Mouse (Mus musculus): Measurements from ENCODE around the gene Rmnd5a. TPM values are rescaled to one million over a fixed set of nuclear protein-coding genes. Genes with fewer than 3 reads are reported as not detected.

The Rmnd5a gene
- total and polyA plus RNA-seq, 3 experiments: 22.6 to 497 (median 23.3) TPM

DNA sequence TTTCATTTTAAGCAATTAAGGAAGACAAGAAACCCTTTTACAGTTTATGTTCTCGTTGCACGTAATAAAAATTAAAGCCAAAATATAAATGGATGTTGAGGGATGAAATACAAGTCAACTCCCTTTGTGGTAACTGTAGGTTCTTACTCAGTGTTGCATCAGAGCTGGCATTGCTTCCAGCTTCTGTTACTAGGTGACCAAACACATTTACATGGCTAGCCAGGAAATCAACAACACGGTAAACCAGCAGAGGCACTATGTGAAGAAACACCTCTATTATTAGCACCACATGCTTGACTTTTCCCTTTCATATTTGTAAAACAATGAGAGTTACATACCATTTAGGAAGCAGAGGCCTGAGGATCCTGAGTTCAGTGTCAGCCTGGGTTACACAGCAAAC is 21.6 kb downstream of the Rmnd5a start (continued):
- TF ChIP-seq KAT2A (conservative IDR thresholded peaks at IDR 0.05; ENCODE audit: low read depth, low read length) (0 out of 2 replicates have a peak, but pooled peaks have one; percentile 18), NELFE (IDR thresholded peaks at IDR 0.05; ENCODE audit: low read depth, low read length) (no peak), USF1 (IDR thresholded peaks at IDR 0.05; ENCODE audit: low read depth, low read length) (no peak), UBTF (IDR thresholded peaks at IDR 0.05; ENCODE audit: borderline replicate concordance, insufficient read depth, low read depth, low read length) (no peak)

DNA sequence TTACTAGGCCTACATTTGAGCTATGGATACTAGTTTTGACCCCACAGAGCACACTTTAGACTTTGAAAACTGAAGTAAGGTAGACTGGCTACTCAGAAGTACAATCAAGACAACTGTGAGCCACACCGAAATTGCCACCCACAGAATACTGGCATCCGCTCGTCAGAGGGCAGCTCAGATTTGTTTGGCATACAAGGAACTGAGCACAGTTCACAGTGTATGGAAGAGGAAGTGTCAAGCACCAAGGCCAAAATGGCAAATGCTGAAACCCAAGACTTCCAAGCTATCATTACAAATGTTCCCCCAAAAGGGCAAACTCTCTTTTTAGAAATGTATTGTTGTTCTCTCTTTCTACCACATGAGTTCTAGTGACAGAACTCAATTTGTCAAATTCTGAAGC is 25.0 kb downstream of the Rmnd5a start:
- Histone ChIP-seq H3K4me1 (ENCODE audit: control insufficient read depth in 1 of 2, insufficient read depth in 2 of 2, low read length in 2 of 2) (peaks cover 9 to 30% of the 10 kb centered on the region in 2 experiments; a peak in 3 of 4 replicates), H3K9me3 (replicated peaks; ENCODE audit: insufficient read depth, low read length) (no peaks in the 10 kb centered on the region), H3K36me3 (ENCODE audit: control insufficient read depth in 1 of 2, insufficient read depth in 2 of 2, low read length in 2 of 2) (peaks cover 5 to 19% of the 10 kb centered on the region in 2 experiments), H3K9ac (ENCODE audit: control insufficient read depth, low read depth, low read length, poor library complexity, severe bottlenecking) (no peak overlapping the region), H3K4me3 (ENCODE audit: control insufficient read depth in 1 of 2, insufficient read depth in 1 of 2, low read depth in 2 of 2, low read length in 2 of 2) (no peak overlapping the region), H3K79me2 (ENCODE audit: control insufficient read depth, insufficient read depth, low read length, poor library complexity) (no peaks in the 10 kb centered on the region), H3K27ac (ENCODE audit: control insufficient read depth, low read depth, low read length) (no peak overlapping the region), H3K27me3 (ENCODE audit: control insufficient read depth in 1 of 2, insufficient read depth in 2 of 2, low read length in 2 of 2) (no peaks in the 10 kb centered on the region)
- no peak for DNase-seq (ENCODE audit: low read depth, low spot score)
- TF ChIP-seq NELFE (IDR thresholded peaks at IDR 0.05; ENCODE audit: low read depth, low read length): no peak
- no peak for TF ChIP-seq MAZ (IDR thresholded peaks at IDR 0.05; ENCODE audit: low read depth, low read length)
- TF ChIP-seq ZNF384 (IDR thresholded peaks at IDR 0.05; ENCODE audit: low read depth, low read length): no peak

DNA sequence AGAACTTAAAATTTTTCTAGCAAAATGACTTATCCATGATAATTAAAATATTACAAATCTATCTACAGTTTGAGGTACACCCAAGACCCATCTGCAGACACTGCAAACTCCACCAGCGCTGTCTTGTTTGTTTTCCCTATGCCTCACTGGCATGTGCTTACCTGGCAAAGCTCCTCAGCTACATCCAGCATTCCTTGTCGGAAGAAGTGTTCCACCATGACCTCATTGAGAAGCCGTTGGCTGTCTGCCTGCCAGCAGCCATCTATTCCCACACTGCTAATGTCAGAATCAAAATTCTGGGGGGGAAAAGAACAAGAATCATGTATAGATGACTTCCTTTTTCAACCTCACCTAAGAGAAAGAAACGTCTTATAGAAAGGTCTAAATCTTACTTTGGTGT is 25.8 kb downstream of the Rmnd5a start:
- Histone ChIP-seq H3K9ac (ENCODE audit: control insufficient read depth, low read depth, low read length, poor library complexity, severe bottlenecking) (no peak overlapping the region), H3K36me3 (ENCODE audit: control insufficient read depth in 1 of 2, insufficient read depth in 2 of 2, low read length in 2 of 2) (peaks cover 5 to 16% of the 10 kb centered on the region in 2 experiments), H3K79me2 (ENCODE audit: control insufficient read depth, insufficient read depth, low read length, poor library complexity) (no peaks in the 10 kb centered on the region), H3K27ac (ENCODE audit: control insufficient read depth, low read depth, low read length) (no peak overlapping the region), H3K9me3 (replicated peaks; ENCODE audit: insufficient read depth, low read length) (no peaks in the 10 kb centered on the region), H3K27me3 (ENCODE audit: control insufficient read depth in 1 of 2, insufficient read depth in 2 of 2, low read length in 2 of 2) (no peaks in the 10 kb centered on the region), H3K4me3 (ENCODE audit: control insufficient read depth in 1 of 2, insufficient read depth in 1 of 2, low read depth in 2 of 2, low read length in 2 of 2) (no peak overlapping the region), H3K4me1 (ENCODE audit: control insufficient read depth in 1 of 2, insufficient read depth in 2 of 2, low read length in 2 of 2) (peaks cover 9 to 28% of the 10 kb centered on the region in 2 experiments; a peak in 3 of 4 replicates)
- no peak for DNase-seq (ENCODE audit: low read depth, low spot score)
- TF ChIP-seq TAL1 (IDR thresholded peaks at IDR 0.05; ENCODE audit: low read length) (no peak), POLR2AphosphoS2 (IDR thresholded peaks at IDR 0.05; ENCODE audit: low read length) (no peak), JUND (IDR thresholded peaks at IDR 0.05; ENCODE audit: low read depth, low read length) (no peak), SIN3A (IDR thresholded peaks at IDR 0.05; ENCODE audit: low read length) (no peak), BHLHE40 (IDR thresholded peaks at IDR 0.05; ENCODE audit: borderline replicate concordance, low read depth, low read length) (no peak)

DNA sequence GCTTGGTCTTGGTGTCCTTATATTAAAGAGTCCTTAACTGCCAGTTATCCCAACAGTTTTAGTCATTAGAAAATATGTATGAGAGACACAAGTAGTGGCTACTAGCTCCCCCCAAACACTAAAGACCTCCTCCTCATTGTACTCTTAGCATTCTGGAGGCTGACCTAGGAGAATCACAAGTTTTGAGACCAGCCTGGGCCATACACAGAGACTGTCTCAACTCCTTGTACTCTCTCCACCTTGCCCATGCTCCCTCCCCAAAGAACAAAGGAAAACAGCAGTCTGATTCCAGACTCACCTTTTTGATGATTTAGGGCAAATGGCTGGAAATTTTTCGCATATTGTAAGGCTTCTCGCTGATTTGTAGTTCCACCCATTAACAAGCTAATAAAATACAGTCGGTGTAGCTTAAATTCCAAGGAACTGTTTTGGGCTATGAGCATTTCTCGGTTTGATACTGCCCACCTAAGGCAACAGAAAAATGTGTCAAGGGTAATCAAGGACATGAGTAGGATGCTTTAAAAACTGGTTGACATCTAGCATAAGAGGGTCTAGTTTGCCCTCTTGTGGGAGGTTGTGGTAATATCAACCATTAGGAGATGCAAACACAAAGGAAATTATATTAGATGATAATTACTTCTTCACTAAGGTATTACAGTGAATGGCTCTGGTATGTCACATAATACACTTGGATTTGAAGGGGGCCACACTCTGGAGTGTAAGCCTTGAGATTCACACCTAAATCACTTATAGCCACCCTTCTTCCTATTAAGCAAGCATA is 41.4 kb downstream of the Rmnd5a start:
- peak; percentile 63 for DNase-seq (ENCODE audit: low read depth, low spot score)
- H3K36me3 ChIP-seq (ENCODE audit: control insufficient read depth in 1 of 2, insufficient read depth in 2 of 2, low read length in 2 of 2): no peaks in the 10 kb centered on the region

More for the DNA sequence above, 41.4 kb downstream of the Rmnd5a start:
- H3K27ac ChIP-seq (ENCODE audit: control insufficient read depth, low read depth, low read length): no peak overlapping the region
- H3K4me1 ChIP-seq (ENCODE audit: control insufficient read depth in 1 of 2, insufficient read depth in 2 of 2, low read length in 2 of 2): no peaks in the 10 kb centered on the region
- peak; percentile 80 for TF ChIP-seq RAD21 (IDR thresholded peaks at IDR 0.05; ENCODE audit: low read depth, low read length)
- TF ChIP-seq ZC3H11A (IDR thresholded peaks at IDR 0.05; ENCODE audit: low read depth, low read length): peak; percentile 62
- TF ChIP-seq CTCF (IDR thresholded peaks at IDR 0.05 in 2 of 3, conservative IDR thresholded peaks at IDR 0.05 in 1 of 3; ENCODE audit: control insufficient read depth in 1 of 3, insufficient read depth in 1 of 3, low read depth in 2 of 3, low read length in 3 of 3, poor library complexity in 1 of 3, severe bottlenecking in 1 of 3): peak in 2 of 3 experiments; percentile 51 to 79; a peak in 4 of 6 replicates
- TF ChIP-seq ZNF384 (IDR thresholded peaks at IDR 0.05; ENCODE audit: low read depth, low read length): no peak
- peak; percentile 84 for TF ChIP-seq SMC3 (IDR thresholded peaks at IDR 0.05; ENCODE audit: low read depth, low read length)
- H3K9me3 ChIP-seq (replicated peaks; ENCODE audit: insufficient read depth, low read length): no peaks in the 10 kb centered on the region
- no peaks in the 10 kb centered on the region for H3K79me2 ChIP-seq (ENCODE audit: control insufficient read depth, insufficient read depth, low read length, poor library complexity)
- no peak overlapping the region for H3K4me3 ChIP-seq (ENCODE audit: control insufficient read depth in 1 of 2, insufficient read depth in 1 of 2, low read depth in 2 of 2, low read length in 2 of 2)
- H3K27me3 ChIP-seq (ENCODE audit: control insufficient read depth in 1 of 2, insufficient read depth in 2 of 2, low read length in 2 of 2): no peaks in the 10 kb centered on the region
- no peak overlapping the region for H3K9ac ChIP-seq (ENCODE audit: control insufficient read depth, low read depth, low read length, poor library complexity, severe bottlenecking)
